Mouse (Mus musculus) CD4-positive, CD25-positive, alpha-beta regulatory T cell, adult 4 months (primary cell): ENCODE data around the gene Angptl1. TPM values are rescaled to one million over a fixed set of nuclear protein-coding genes. Genes with fewer than 3 reads are reported as not detected.

Experiments
- ATAC-seq: one replicate; pipeline ENCODE4 v1.8.0; 2017
- polyA plus RNA-seq, 2 experiments: library from polyadenylated mRNA; unstranded; fragments of 100-300 nt; shearing (Covaris generic); gene quantifications; one replicate each; pipeline ENCODE4 v1.2.1; 2017

The Angptl1 gene
- 1 to 10 TPM; 1.7 to 2.0 TPM for polyA plus RNA-seq

- no peak for ATAC-seq
Measured at GRCm38 (mm10) chr1:156838177-156838576, at the start of gene Angptl1. Angptl1 (plus strand) TSS chr1:156838562.

- no peak for ATAC-seq
Measured at GRCm38 (mm10) chr1:156789844-156790490, 48.4 kb upstream of the Angptl1 start.

- ATAC-seq: no peak
Measured at GRCm38 (mm10) chr1:156796251-156796650, 42.1 kb upstream of the Angptl1 start.

GRCm38 (mm10) chr1:156801276-156801675 lies 37.1 kb upstream of the Angptl1 start:
- no peak for ATAC-seq

- no peak for ATAC-seq
Measured at GRCm38 (mm10) chr1:156808332-156808731, 30.0 kb upstream of the Angptl1 start.

GRCm38 (mm10) chr1:156811928-156812327 lies 26.4 kb upstream of the Angptl1 start:
- ATAC-seq: no peak

- no peak for ATAC-seq
Measured at GRCm38 (mm10) chr1:156812716-156813115, 25.6 kb upstream of the Angptl1 start.

GRCm38 (mm10) chr1:156813485-156813884 lies 24.9 kb upstream of the Angptl1 start:
- ATAC-seq: no peak

- ATAC-seq: no peak
Measured at GRCm38 (mm10) chr1:156819236-156819635, 19.1 kb upstream of the Angptl1 start.

GRCm38 (mm10) chr1:156838695-156839094 lies 333 bp downstream of the Angptl1 start:
- ATAC-seq: no peak

GRCm38 (mm10) chr1:156841625-156842339 lies 3.4 kb downstream of the Angptl1 start:
- no peak for ATAC-seq

GRCm38 (mm10) chr1:156847098-156847497 lies 8.7 kb downstream of the Angptl1 start:
- ATAC-seq: no peak

- ATAC-seq: no peak
Measured at GRCm38 (mm10) chr1:156852409-156852808, 14.0 kb downstream of the Angptl1 start.

GRCm38 (mm10) chr1:156852872-156853271 lies 14.5 kb downstream of the Angptl1 start:
- no peak for ATAC-seq

GRCm38 (mm10) chr1:156854558-156854957 lies 16.2 kb downstream of the Angptl1 start:
- ATAC-seq: no peak

- no peak for ATAC-seq
Measured at GRCm38 (mm10) chr1:156856666-156857065, 18.3 kb downstream of the Angptl1 start.

- ATAC-seq: no peak
Measured at GRCm38 (mm10) chr1:156859156-156859555, 20.8 kb downstream of the Angptl1 start.

GRCm38 (mm10) chr1:156859711-156860250 lies 21.4 kb downstream of the Angptl1 start:
- ATAC-seq: no peak

- no peak for ATAC-seq
Measured at GRCm38 (mm10) chr1:156860266-156860665, 21.9 kb downstream of the Angptl1 start.

GRCm38 (mm10) chr1:156861475-156862043 lies 23.2 kb downstream of the Angptl1 start:
- ATAC-seq: no peak

- ATAC-seq: no peak
Measured at GRCm38 (mm10) chr1:156863726-156864125, 25.4 kb downstream of the Angptl1 start.

GRCm38 (mm10) chr1:156864240-156864639 lies 25.9 kb downstream of the Angptl1 start:
- no peak for ATAC-seq

GRCm38 (mm10) chr1:156870028-156870427 lies 31.7 kb downstream of the Angptl1 start:
- no peak for ATAC-seq

GRCm38 (mm10) chr1:156870616-156871015 lies 32.3 kb downstream of the Angptl1 start:
- ATAC-seq: peak; percentile 61
